Mouse (Mus musculus): ENCODE results near the gene Cacna1c.
A peak's percentile ranks its signal among the peaks of the same experiment; 100 is the strongest.

DNA sequence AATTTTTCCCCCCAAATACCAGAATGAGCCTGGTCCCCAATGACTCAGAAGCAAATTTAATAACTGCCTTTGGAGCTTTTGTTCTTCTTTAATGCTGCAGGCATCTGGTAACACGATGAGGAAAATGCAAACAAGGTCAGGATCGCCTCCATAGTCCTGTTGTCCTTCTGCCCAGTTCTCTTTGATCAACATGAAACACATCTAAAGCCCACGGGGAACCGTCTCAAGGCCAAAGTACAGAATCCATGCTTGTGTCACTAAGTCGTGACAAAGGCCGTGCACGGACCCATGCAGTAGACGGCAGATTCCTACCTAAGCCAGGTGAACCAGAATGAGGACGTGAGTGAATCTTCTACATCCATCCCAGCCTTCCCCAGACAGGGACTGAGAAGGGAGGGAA, 333.5 kb downstream of the Cacna1c start:
- TF ChIP-seq CTCF (IDR thresholded peaks at IDR 0.05; ENCODE audit: low read depth) = no peak
- 0 out of 2 replicates have a peak, but pooled peaks have one; percentile 19 for TF ChIP-seq EP300 (IDR thresholded peaks at IDR 0.05; ENCODE audit: low read depth)

Data from liver, postnatal 0 days (tissue).